Mouse (Mus musculus): Measurements from ENCODE around the gene Taf12. TPM values are rescaled to one million over a fixed set of nuclear protein-coding genes. Genes with fewer than 3 reads are reported as not detected.

Taf12 gene
- polyA plus RNA-seq, 1 experiment from 2014 or later, result 50.6 TPM

- Histone ChIP-seq H3K27ac (replicated peaks; ENCODE audit: low read depth, low read length) (no peak overlapping the region), H3K36me3 (ENCODE audit: control insufficient read depth, insufficient read depth, low read length) (peaks cover 69% of the 10 kb centered on the region), H3K4me3 (replicated peaks; ENCODE audit: low read depth, low read length) (no peak overlapping the region), H3K27me3 (ENCODE audit: control insufficient read depth, insufficient read depth, low read length) (no peaks in the 10 kb centered on the region), H3K9me3 (ENCODE audit: control insufficient read depth, low read length) (no peaks in the 10 kb centered on the region), H3K4me1 (ENCODE audit: control insufficient read depth, insufficient read depth, low read length) (peaks cover 11% of the 10 kb centered on the region), H3K4me2 (ENCODE audit: low read length) (no peak overlapping the region), H3K9ac (replicated peaks; ENCODE audit: low read length) (no peak overlapping the region)
- ATAC-seq (ENCODE audit: low FRiP score, low TSS enrichment) (no peak), DNase-seq (no peak)
- 91% methylated on average over 5 of the region's 5 CpGs for whole genome bisulfite sequencing
These were observed 38.5 kb downstream of the Taf12 start for GRCm38 (mm10) chr4:132312627-132313026.

GRCm38 (mm10) chr4:132315711-132316110 is 41.5 kb downstream of the Taf12 start:
- no peak for DNase-seq

GRCm38 (mm10) chr4:132326481-132326880 is 52.3 kb downstream of the Taf12 start:
- no peak for ATAC-seq (ENCODE audit: low FRiP score, low TSS enrichment)
- no peaks in the 10 kb centered on the region for H3K9me3 ChIP-seq (ENCODE audit: control insufficient read depth, low read length)
- no peak for DNase-seq
- H3K9ac ChIP-seq (replicated peaks; ENCODE audit: low read length), result no peak overlapping the region
- WGBS, result 82% methylated on average over 5 of the region's 5 CpGs
- peaks cover 37% of the 10 kb centered on the region for H3K36me3 ChIP-seq (ENCODE audit: control insufficient read depth, insufficient read depth, low read length)
- H3K4me1 ChIP-seq (ENCODE audit: control insufficient read depth, insufficient read depth, low read length), result peaks cover 11% of the 10 kb centered on the region
- H3K27ac ChIP-seq (replicated peaks; ENCODE audit: low read depth, low read length), result no peak overlapping the region
- H3K4me2 ChIP-seq (ENCODE audit: low read length), result no peak overlapping the region
- no peak overlapping the region for H3K4me3 ChIP-seq (replicated peaks; ENCODE audit: low read depth, low read length)
- H3K27me3 ChIP-seq (ENCODE audit: control insufficient read depth, insufficient read depth, low read length), result no peaks in the 10 kb centered on the region

More at GRCm38 (mm10) chr4:132315711-132316110, 41.5 kb downstream of the Taf12 start:
- peaks cover 80% of the 10 kb centered on the region for H3K36me3 ChIP-seq (ENCODE audit: control insufficient read depth, insufficient read depth, low read length)
- ATAC-seq (ENCODE audit: low FRiP score, low TSS enrichment), result no peak
- no peak overlapping the region for H3K4me2 ChIP-seq (ENCODE audit: low read length)
- no peaks in the 10 kb centered on the region for H3K27me3 ChIP-seq (ENCODE audit: control insufficient read depth, insufficient read depth, low read length)
- no peaks in the 10 kb centered on the region for H3K4me1 ChIP-seq (ENCODE audit: control insufficient read depth, insufficient read depth, low read length)
- no peak overlapping the region for H3K4me3 ChIP-seq (replicated peaks; ENCODE audit: low read depth, low read length)
- 90% methylated on average over 8 of the region's 8 CpGs for WGBS
- H3K9me3 ChIP-seq (ENCODE audit: control insufficient read depth, low read length), result no peaks in the 10 kb centered on the region
- H3K9ac ChIP-seq (replicated peaks; ENCODE audit: low read length), result no peak overlapping the region
- H3K27ac ChIP-seq (replicated peaks; ENCODE audit: low read depth, low read length), result no peak overlapping the region

- Histone ChIP-seq H3K9me3 (ENCODE audit: control insufficient read depth, low read length) (no peaks in the 10 kb centered on the region), H3K9ac (replicated peaks; ENCODE audit: low read length) (peak overlapping the region; percentile 77), H3K4me3 (replicated peaks; ENCODE audit: low read depth, low read length) (peak overlapping the region; percentile 75), H3K27me3 (ENCODE audit: control insufficient read depth, insufficient read depth, low read length) (no peaks in the 10 kb centered on the region), H3K27ac (replicated peaks; ENCODE audit: low read depth, low read length) (peak overlapping the region; percentile 78; the same call in 1 of the 2 replicates), H3K36me3 (ENCODE audit: control insufficient read depth, insufficient read depth, low read length) (peaks cover 39% of the 10 kb centered on the region), H3K4me2 (ENCODE audit: low read length) (peak overlapping the region; percentile 77), H3K4me1 (ENCODE audit: control insufficient read depth, insufficient read depth, low read length) (peaks cover 11% of the 10 kb centered on the region)
- no peak for DNase-seq
- no peak for ATAC-seq (ENCODE audit: low FRiP score, low TSS enrichment)
- WGBS, result 46% methylated on average over 14 of the region's 14 CpGs
These were observed 54.3 kb downstream of the Taf12 start for GRCm38 (mm10) chr4:132328391-132328982.

GRCm38 (mm10) chr4:132329115-132329834 is 55.1 kb downstream of the Taf12 start, which contains the start of gene Trnau1ap:
Gene Trnau1ap (minus strand): TSS chr4:132329538.
- ATAC-seq (ENCODE audit: low FRiP score, low TSS enrichment) (peak; percentile 93), DNase-seq (peak; percentile 94)
- Histone ChIP-seq H3K4me1 (ENCODE audit: control insufficient read depth, insufficient read depth, low read length) (peaks cover 11% of the 10 kb centered on the region), H3K36me3 (ENCODE audit: control insufficient read depth, insufficient read depth, low read length) (peaks cover 39% of the 10 kb centered on the region), H3K27me3 (ENCODE audit: control insufficient read depth, insufficient read depth, low read length) (no peaks in the 10 kb centered on the region), H3K9ac (replicated peaks; ENCODE audit: low read length) (peak within 1 kb of the TSS; percentile 77), H3K4me2 (ENCODE audit: low read length) (peak within 1 kb of the TSS; percentile 77), H3K27ac (replicated peaks; ENCODE audit: low read depth, low read length) (peak within 1 kb of the TSS; percentile 78), H3K9me3 (ENCODE audit: control insufficient read depth, low read length) (no peaks in the 10 kb centered on the region), H3K4me3 (replicated peaks; ENCODE audit: low read depth, low read length) (peak within 1 kb of the TSS; percentile 75)
- WGBS, result under 1% methylated on average over 52 of the region's 52 CpGs

- Histone ChIP-seq H3K36me3 (ENCODE audit: control insufficient read depth, insufficient read depth, low read length) (peaks cover 39% of the 10 kb centered on the region), H3K4me1 (ENCODE audit: control insufficient read depth, insufficient read depth, low read length) (peaks cover 11% of the 10 kb centered on the region), H3K27me3 (ENCODE audit: control insufficient read depth, insufficient read depth, low read length) (no peaks in the 10 kb centered on the region), H3K4me3 (replicated peaks; ENCODE audit: low read depth, low read length) (peak overlapping the region; percentile 75), H3K4me2 (ENCODE audit: low read length) (peak overlapping the region; percentile 77), H3K27ac (replicated peaks; ENCODE audit: low read depth, low read length) (peak overlapping the region; percentile 78; the same call in 1 of the 2 replicates), H3K9me3 (ENCODE audit: control insufficient read depth, low read length) (no peaks in the 10 kb centered on the region), H3K9ac (replicated peaks; ENCODE audit: low read length) (peak overlapping the region; percentile 77)
- 9% methylated on average over 10 of the region's 10 CpGs for WGBS
- DNase-seq (no peak), ATAC-seq (ENCODE audit: low FRiP score, low TSS enrichment) (no peak; the same call in 1 of the 2 replicates)
These were observed 55.7 kb downstream of the Taf12 start for GRCm38 (mm10) chr4:132329835-132330354.

DNA sequence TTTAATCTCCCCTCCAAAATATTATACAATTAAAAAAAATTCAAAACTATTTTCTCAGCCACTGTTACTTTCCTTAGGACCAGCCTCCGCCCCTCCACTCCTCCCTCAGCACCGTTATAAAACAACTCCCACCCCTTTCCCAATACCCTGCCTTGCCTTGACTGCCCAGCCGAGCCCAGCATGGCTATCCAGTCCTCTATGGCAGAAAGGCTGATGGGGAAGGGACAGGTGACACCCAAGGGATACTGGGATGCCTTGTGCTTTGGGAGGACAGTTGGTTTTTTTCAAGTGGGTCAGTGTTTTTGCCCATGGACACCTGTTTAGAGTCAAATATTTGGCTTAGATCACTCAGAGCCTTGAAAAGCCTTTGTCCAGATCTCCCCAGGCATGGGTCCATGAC is 57.8 kb downstream of the Taf12 start:
- no peaks in the 10 kb centered on the region for H3K9me3 ChIP-seq (ENCODE audit: control insufficient read depth, low read length)
- H3K4me1 ChIP-seq (ENCODE audit: control insufficient read depth, insufficient read depth, low read length), result peaks cover 11% of the 10 kb centered on the region
- no peak overlapping the region for H3K4me2 ChIP-seq (ENCODE audit: low read length)
- H3K9ac ChIP-seq (replicated peaks; ENCODE audit: low read length), result no peak overlapping the region
- H3K27ac ChIP-seq (replicated peaks; ENCODE audit: low read depth, low read length), result no peak overlapping the region
- H3K27me3 ChIP-seq (ENCODE audit: control insufficient read depth, insufficient read depth, low read length), result no peaks in the 10 kb centered on the region
- DNase-seq (no peak), ATAC-seq (ENCODE audit: low FRiP score, low TSS enrichment) (no peak)
- H3K36me3 ChIP-seq (ENCODE audit: control insufficient read depth, insufficient read depth, low read length), result peaks cover 45% of the 10 kb centered on the region
- 77% methylated on average over 3 of the region's 3 CpGs for WGBS
- no peak overlapping the region for H3K4me3 ChIP-seq (replicated peaks; ENCODE audit: low read depth, low read length)

DNA sequence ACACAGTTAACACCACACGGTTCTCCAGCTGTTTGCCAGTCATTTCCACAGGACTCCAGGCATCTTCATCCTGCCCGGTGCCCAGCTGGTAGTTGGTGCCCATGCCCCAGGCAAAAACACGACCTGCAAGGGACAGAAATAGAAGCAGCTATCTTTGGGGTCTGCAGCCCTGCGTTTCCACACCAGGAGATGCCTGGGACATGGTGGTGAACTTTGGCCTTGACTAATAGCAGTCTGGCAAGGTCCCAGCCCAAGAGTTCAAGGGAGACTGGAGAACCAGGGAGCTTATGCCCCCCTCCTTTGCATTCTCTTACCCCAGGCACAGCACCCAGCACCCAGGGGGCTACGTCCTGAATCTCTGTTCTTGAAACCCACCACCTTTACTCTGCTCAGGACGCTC is 58.7 kb downstream of the Taf12 start:
- Histone ChIP-seq H3K36me3 (ENCODE audit: control insufficient read depth, insufficient read depth, low read length) (peaks cover 51% of the 10 kb centered on the region), H3K27me3 (ENCODE audit: control insufficient read depth, insufficient read depth, low read length) (no peaks in the 10 kb centered on the region), H3K4me1 (ENCODE audit: control insufficient read depth, insufficient read depth, low read length) (peaks cover 11% of the 10 kb centered on the region), H3K4me3 (replicated peaks; ENCODE audit: low read depth, low read length) (no peak overlapping the region), H3K9ac (replicated peaks; ENCODE audit: low read length) (no peak overlapping the region), H3K9me3 (ENCODE audit: control insufficient read depth, low read length) (no peaks in the 10 kb centered on the region), H3K27ac (replicated peaks; ENCODE audit: low read depth, low read length) (no peak overlapping the region), H3K4me2 (ENCODE audit: low read length) (no peak overlapping the region)
- WGBS, result 91% methylated on average over 6 of the region's 6 CpGs
- ATAC-seq (ENCODE audit: low FRiP score, low TSS enrichment), result no peak
- no peak for DNase-seq

All from midbrain, embryonic 14.5 days (tissue).